Mouse (Mus musculus) liver, embryonic 14.5 days (tissue): ENCODE measurements at regions not wholly inside any gene's neighbourhood (a gene's known extent, or its start where the extent isn't known, plus 50 kb on each side); places are given as distances from the start of the nearest gene placed in this dataset.

ENCODE experiments used
- ATAC-seq: fragments of 200-750 bp; cut with Nextera tagmentation; 2 replicates; pipeline ENCODE4 v1.8.0; 2017; ENCODE audit warnings: moderate number of reproducible peaks, mild to moderate bottlenecking, moderate library complexity; ENCODE audit not compliant: insufficient read depth
- DNase-seq, 3 experiments: peaks; one replicate each; pipeline ENCODE4 v3.0.0-alpha.2; 2012 to 2013; ENCODE audit warnings: low read depth in 3 of 3, low spot score in 3 of 3
- H3K27ac ChIP-seq: fragments of 300-500 bp; sonication (generic); 2 replicates; pipeline ENCODE4 v1.5.1; 2014; ENCODE audit warnings: moderate library complexity, mild to moderate bottlenecking, control low read depth, inconsistent platforms
- H3K27me3 ChIP-seq: fragments of 300-500 bp; sonication (generic); 2 replicates; pipeline ENCODE4 v1.6.1; 2014; ENCODE audit warnings: mild to moderate bottlenecking, low read length, moderate library complexity; ENCODE audit not compliant: control insufficient read depth, insufficient read depth
- H3K36me3 ChIP-seq: fragments of 300-500 bp; sonication (generic); replicated peaks from 2 replicates; pipeline ENCODE4 v1.6.1; 2014; ENCODE audit warnings: low read depth; ENCODE audit not compliant: control insufficient read depth, insufficient read depth
- H3K4me1 ChIP-seq, 2 experiments: fragments of 200-500 bp in 1 of 2; fragments of 300-500 bp in 1 of 2; sonication (generic) in 1 of 2; replicated peaks; 2 replicates each; pipeline ENCODE4 v1.6.1; 2012 to 2014; ENCODE audit warnings: antibody characterized with exemption in 1 of 2, inconsistent platforms in 1 of 2, low read length in 1 of 2; ENCODE audit not compliant: control insufficient read depth in 2 of 2, insufficient read depth in 2 of 2
- H3K4me2 ChIP-seq: fragments of 300-500 bp; sonication (generic); 2 replicates; pipeline ENCODE4 v1.6.1; 2014; ENCODE audit warnings: low read depth, mild to moderate bottlenecking, control low read depth, moderate library complexity
- H3K4me3 ChIP-seq, 2 experiments: fragments of 200-500 bp in 1 of 2; fragments of 300-500 bp in 1 of 2; sonication (generic) in 1 of 2; 2 replicates each; pipeline ENCODE4 v1.5.1; 2012 to 2014; ENCODE audit warnings: low read depth in 2 of 2, low read length in 2 of 2, mild to moderate bottlenecking in 2 of 2, control low read depth in 1 of 2, inconsistent platforms in 1 of 2, moderate library complexity in 1 of 2; ENCODE audit not compliant: insufficient read depth in 1 of 2
- H3K9ac ChIP-seq: fragments of 300-500 bp; sonication (generic); replicated peaks from 2 replicates; pipeline ENCODE4 v1.6.1; 2014; ENCODE audit warnings: mild to moderate bottlenecking, control low read depth, moderate library complexity
- H3K9me3 ChIP-seq: fragments of 300-500 bp; sonication (generic); 2 replicates; pipeline ENCODE4 v1.6.1; 2016; ENCODE audit warnings: low read length, mixed read lengths; ENCODE audit not compliant: control insufficient read depth
- CTCF ChIP-seq: IDR thresholded peaks from 2 replicates; pipeline ENCODE4 v1.5.1; 2016; ENCODE audit warnings: antibody characterized with exemption, low read depth, control low read depth
- EP300 ChIP-seq: IDR thresholded peaks from 2 replicates; pipeline ENCODE4 v1.6.1; 2016; ENCODE audit warnings: antibody characterized with exemption, low read depth
- WGBS: fragments of 180-500 bp; shearing (Covaris S2); extraction: QIAGEN DNeasy Blood & Tissue Kit; methylation state at CpG from one replicate; pipeline ENCODE4 v1.1.7; 2014; ENCODE audit not compliant: insufficient replicate concordance; 5-methylcytosine and 5-hydroxymethylcytosine counted together

DNA sequence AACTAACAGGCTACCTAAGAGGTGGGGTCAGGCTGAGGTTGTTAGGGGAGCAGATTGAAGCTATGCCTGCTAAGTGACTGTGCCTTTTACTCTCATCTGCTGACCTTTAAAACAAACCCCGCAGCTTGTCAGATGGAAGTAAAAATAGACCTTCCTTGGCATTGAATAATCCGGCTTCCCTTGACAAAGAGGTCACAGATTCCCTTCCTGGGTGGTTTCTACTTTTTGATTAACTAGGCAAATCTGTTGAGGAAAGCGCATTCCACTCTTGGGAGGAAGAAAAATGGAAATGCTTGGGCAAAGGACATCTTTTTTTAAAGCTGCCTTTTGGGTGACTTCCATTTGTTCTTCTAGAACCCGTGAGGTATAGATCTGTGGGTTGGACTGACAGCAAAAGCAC is 72.3 kb upstream of the Cpne4 start:
- Histone ChIP-seq H3K4me2 (no peak overlapping the region), H3K36me3 (no peaks in the 10 kb centered on the region), H3K27ac (no peak overlapping the region), H3K4me1 (no peaks in the 10 kb centered on the region), H3K27me3 (no peaks in the 10 kb centered on the region), H3K9me3 (no peaks in the 10 kb centered on the region), H3K9ac (no peak overlapping the region), H3K4me3 (no peak overlapping the region)
- WGBS, result 52% methylated on average over 4 of the region's 4 CpGs
- TF ChIP-seq CTCF (no peak), EP300 (no peak)
- ATAC-seq, result no peak
- DNase-seq, result no peak

DNA sequence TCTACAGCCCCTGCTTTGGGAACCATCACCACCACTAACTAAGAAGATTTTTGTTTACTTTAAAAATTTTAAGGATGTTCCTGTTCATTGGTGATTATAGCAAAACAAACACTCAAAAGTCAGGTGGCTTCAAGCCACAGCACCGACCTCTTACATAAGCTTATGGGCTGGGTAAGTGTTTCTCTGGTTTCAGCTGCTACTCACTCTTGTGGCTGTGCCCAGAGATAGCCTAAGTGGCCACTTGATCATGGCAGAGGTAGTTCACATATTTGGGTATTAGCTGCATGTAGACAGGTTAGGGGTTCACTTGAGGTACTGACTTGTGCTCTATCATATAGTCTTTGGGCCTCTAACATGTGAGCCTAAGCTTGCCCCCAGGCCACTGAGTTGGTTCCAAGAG is 79.8 kb upstream of the Cpne4 start:
- no peak overlapping the region for H3K4me2 ChIP-seq
- no peak for ATAC-seq
- 38% methylated on average over 1 of the region's 1 CpGs for WGBS
- no peak for DNase-seq
- H3K27me3 ChIP-seq, result no peaks in the 10 kb centered on the region
- H3K27ac ChIP-seq, result no peak overlapping the region
- H3K4me1 ChIP-seq, result no peaks in the 10 kb centered on the region
- no peaks in the 10 kb centered on the region for H3K9me3 ChIP-seq
- TF ChIP-seq EP300 (no peak), CTCF (no peak)
- no peak overlapping the region for H3K9ac ChIP-seq
- H3K4me3 ChIP-seq, result no peak overlapping the region
- H3K36me3 ChIP-seq, result no peaks in the 10 kb centered on the region

DNA sequence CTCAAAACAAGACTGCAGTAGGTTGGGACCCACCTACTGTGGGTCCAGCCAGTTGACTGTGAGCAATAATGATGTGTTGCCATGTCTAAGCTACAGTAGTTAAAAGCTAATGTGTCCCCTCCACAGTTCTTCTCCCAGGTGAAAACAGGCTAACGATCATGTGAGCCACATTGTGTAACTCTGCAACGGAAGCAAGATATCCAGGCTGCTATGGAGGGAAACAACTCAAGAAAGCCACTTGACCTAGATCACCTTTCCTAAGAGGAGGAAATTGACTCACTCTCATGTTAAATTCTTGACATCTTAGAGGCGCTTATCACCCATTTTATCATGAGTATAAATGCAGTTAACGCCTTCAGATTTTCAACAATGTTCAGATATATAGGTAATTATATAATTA is 83.4 kb upstream of the Cpne4 start:
- Histone ChIP-seq H3K36me3 (no peaks in the 10 kb centered on the region), H3K9me3 (no peaks in the 10 kb centered on the region), H3K4me2 (no peak overlapping the region), H3K9ac (no peak overlapping the region), H3K27me3 (no peaks in the 10 kb centered on the region), H3K4me3 (no peak overlapping the region), H3K27ac (no peak overlapping the region), H3K4me1 (no peaks in the 10 kb centered on the region)
- ATAC-seq (no peak), DNase-seq (no peak)
- TF ChIP-seq CTCF, result no peak
- 55% methylated on average over 4 of the region's 4 CpGs for WGBS

DNA sequence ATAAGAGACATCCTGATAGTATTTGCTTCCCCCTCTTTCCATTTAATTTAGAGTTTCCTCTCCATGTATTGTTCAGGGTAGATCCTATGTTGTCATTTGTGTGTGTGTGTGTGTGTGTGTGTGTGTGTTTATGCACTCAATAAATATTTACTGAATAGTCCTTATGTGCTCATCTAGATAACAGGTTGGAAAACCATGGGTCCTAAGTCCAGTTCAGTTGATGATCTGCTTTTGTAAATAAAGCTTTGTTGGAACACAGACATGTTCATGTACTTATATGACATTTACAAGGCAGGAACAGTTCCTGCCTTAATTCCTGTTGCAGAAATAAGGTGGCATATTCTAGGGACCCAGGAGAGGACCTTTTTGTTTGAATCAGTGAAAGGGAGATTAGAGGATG is 87.0 kb upstream of the Cpne4 start:
- no peak overlapping the region for H3K4me3 ChIP-seq
- ATAC-seq, result no peak
- TF ChIP-seq EP300 (no peak), CTCF (no peak)
- no peak for DNase-seq
- no peaks in the 10 kb centered on the region for H3K4me1 ChIP-seq
- H3K36me3 ChIP-seq, result no peaks in the 10 kb centered on the region
- no peaks in the 10 kb centered on the region for H3K27me3 ChIP-seq
- H3K9me3 ChIP-seq, result no peaks in the 10 kb centered on the region
- no peak overlapping the region for H3K9ac ChIP-seq
- H3K27ac ChIP-seq, result no peak overlapping the region
- H3K4me2 ChIP-seq, result no peak overlapping the region

DNA sequence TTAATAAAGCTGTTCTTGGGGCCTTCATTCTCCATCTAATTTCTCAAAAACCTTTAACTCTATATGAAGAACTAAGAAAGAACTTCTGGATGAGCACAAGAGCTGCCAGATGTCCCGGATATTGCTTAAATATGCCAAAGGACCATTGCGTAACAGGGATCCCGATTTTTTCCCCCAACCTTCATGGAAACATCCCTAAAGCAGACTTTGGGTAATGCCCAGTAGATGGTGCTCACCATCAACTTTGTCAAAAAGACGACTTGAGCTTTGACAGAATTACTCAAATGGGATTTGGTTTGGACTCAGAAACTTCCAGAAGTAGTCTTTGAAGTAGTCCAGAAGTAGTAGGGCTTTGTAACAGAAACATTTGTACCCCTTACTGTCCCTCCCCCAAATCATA is 89.5 kb upstream of the Cpne4 start:
- Histone ChIP-seq H3K9ac (no peak overlapping the region), H3K9me3 (no peaks in the 10 kb centered on the region), H3K4me3 (no peak overlapping the region), H3K27me3 (no peaks in the 10 kb centered on the region), H3K4me2 (no peak overlapping the region), H3K36me3 (no peaks in the 10 kb centered on the region), H3K4me1 (no peaks in the 10 kb centered on the region), H3K27ac (no peak overlapping the region)
- no peak for ATAC-seq
- no peak for TF ChIP-seq EP300
- no peak for TF ChIP-seq CTCF
- 35% methylated on average over 4 of the region's 4 CpGs for WGBS
- no peak for DNase-seq

DNA sequence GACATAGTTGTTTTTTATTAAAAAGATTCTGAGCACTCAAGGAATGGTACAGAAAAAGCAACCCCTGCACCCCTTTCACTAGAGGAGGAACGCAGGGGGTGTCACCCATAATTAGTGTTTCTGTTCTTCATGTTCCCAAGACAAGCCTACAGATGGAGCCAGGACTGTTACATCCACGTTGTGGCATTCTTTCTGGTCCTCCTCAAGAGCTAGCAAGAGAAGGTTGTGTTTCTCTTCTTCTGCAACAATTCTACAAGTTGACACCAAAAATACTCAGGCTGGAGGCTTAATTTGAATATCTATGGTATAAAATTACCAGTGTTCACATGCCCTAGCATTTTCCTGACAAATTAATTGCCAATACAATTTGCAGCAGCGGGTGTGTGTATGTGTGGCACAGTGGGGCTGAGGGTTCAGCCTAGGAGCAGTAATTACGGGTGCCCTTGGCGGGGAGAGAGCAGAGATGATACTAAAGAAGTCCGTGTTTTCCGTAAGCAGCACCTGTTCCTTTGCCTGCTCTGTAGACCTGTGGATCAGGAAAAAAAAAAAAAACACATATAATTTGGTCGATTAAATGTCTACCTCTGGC is 98.4 kb upstream of the Cpne4 start:
- Histone ChIP-seq H3K27ac (no peak overlapping the region), H3K27me3 (no peaks in the 10 kb centered on the region), H3K4me2 (no peak overlapping the region), H3K9me3 (no peaks in the 10 kb centered on the region), H3K9ac (no peak overlapping the region), H3K4me1 (no peaks in the 10 kb centered on the region), H3K4me3 (no peak overlapping the region), H3K36me3 (no peaks in the 10 kb centered on the region)
- no peak for TF ChIP-seq CTCF
- TF ChIP-seq EP300, result no peak
- 58% methylated on average over 8 of the region's 8 CpGs for WGBS
- ATAC-seq (no peak), DNase-seq (no peak)
